Mouse (Mus musculus) adrenal gland (tissue): ENCODE results near the gene Rasd2.

Experiments used
- intact Hi-C: fragments of 180-260 bp; cut with DNase I; formaldehyde crosslinking; loops from one replicate; pipeline ENCODE4 v1.15.1; 2025
- long read RNA-seq, 2 experiments: library from polyadenylated mRNA; unstranded; transcript quantifications; one replicate each; pipeline ENCODE4 v2.0.0; 2020; ENCODE audit warnings: borderline replicate concordance in 1 of 2; ENCODE audit not compliant: insufficient replicate concordance in 1 of 2

Rasd2 gene
- long read RNA-seq, experiment 1: 0 reads
- long read RNA-seq, experiment 2: 0 reads

DNA sequence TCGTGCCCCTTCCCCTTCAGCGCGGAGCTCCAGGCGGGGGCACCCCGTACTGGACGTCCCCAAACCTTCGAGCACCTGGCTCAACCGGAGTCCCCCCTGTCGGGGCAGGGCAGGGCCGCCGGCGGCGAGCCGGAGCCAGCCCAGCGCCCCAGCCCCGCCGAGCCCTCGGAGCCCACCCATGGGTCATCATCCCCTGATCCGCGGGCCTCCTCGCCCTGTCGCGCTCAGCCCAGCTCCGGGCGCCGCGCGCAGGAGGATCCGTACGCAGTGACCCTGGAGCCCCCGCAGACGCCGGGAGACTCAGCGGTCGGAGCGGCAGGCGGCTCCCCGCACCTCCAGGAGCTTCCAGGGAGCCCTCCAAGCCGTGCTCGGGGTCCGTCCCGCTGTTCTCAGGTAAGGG lies at the start of gene Rasd2:
TSS of gene Rasd2 (plus strand) at position 259 of the 400 bp plus-strand sequence.
- intact Hi-C loops: no loop called here

- intact Hi-C loops: no loop called here
These were observed 44.4 kb upstream of the Rasd2 start for GRCm38 (mm10) chr8:75169363-75169762.

DNA sequence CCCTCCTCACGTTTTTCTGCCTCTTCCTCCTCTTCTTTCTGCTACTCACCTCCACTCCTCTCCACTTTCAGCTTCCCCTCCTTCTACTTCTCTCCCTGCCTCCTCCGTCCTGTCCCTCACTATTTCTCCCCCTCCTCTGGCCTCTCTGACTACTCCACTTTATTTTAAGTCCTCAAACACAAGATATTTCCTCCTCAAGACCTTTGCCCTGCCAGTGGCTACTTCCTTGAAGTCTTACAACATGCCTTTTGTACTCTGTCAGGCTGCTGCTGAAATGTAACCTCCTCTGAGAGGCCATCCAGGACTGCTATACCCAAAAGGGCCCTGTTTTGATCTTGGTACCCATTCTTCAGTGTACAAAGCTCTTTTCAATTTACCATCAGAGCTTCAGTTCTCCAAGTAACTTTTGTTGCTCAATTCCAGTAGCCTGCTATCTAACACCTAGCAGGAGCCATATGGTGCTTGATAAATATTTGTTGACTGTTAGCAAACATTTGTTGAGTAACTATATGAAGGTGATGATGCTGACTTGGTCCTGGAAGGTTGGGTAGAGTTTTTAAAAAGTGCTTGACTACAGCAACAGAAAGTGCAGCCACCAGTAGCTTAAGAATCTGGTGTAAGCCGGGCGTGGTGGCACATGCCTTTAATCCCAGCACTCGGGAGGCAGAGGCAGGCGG lies 41.6 kb upstream of the Rasd2 start:
- intact Hi-C loops: no loop called here

- intact Hi-C loops: no loop called here
These were observed 20.7 kb upstream of the Rasd2 start for GRCm38 (mm10) chr8:75193022-75193421.

DNA sequence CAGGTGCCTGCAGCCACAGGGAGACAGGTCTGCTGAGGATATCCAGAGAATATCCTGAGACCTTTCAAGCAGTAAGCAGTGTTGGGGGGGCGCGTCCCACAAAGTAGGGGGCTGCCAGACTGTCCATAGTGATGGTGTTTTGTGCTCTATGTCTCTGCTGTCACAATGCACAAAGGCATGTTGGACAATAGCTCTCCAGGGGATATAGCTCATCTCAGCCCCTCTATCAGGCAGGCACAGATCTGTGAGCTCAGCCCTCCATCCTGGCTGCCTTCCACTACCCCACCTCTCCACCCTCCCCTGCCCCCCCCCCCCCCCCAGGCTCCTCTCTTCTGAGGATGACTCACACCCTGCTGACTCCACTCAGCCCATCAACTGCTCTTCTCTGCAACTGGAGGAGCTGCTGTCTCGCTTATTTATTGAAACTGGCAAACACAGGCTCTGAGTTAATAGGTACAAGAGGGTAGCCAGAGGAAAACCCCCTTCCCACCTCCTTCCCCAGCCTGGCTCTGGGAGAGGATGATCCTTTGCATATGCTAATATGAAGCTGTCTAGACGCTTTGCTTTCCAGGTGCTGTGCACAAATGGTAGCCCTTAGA lies 19.2 kb upstream of the Rasd2 start:
- intact Hi-C loops: no loop called here

DNA sequence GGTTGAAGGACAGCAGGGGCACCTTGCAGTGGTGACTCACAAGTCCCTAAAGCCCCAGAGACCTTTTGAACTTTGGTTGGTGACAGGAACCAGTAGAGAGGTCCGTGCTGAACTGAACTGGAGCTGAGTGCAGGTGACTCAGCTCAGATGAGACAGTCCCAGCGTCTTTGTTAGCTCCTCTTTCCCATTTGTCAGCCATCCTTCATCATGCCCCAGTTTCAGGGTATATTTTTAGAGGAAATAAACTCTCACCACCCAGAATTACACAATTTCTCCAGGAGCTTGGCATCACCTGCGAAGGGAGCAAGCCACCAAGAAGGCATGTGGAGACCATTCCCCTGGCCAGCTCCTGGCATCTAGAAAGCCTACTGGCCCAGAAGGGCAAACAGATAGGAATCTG lies 16.6 kb upstream of the Rasd2 start:
- intact Hi-C loops: no loop called here

DNA sequence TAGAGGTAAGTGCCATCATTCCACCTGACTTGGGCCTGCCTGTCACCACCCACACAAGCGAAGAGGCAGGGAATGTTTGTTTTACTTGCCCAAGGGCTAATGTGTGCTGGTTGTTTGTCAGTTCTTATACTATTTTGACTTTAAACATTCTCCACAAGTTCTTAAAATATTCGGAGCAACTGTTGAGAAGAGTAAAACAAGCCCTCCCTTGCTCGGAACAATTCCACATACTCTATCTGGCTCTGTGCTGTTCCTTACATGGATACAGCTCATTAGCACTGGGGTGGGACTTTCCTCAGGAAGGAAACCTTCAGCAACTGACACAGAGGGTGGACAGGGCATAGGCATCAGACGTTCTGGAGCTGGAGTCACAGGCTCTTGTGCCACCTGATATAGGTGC lies 15.9 kb upstream of the Rasd2 start:
- intact Hi-C loops: no loop called here

DNA sequence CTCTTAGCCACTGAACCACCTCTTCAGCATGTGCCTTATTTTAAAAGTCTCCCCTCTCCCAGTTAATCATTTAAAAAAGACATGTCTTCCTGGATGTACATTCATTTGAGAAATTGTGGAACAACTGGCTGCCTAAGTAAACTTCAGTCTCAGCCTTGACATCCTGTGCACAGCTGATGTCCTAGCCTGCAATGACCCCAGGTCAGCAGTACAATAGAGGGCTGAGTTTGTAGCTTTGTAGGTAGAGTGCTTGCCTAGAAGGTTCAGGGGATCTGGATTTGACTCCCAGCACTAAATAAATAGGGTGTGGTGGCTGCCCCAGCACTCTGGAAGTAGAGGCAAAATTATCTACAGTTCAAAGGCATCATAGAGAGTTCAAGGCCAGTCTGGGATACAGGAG lies 15.4 kb upstream of the Rasd2 start:
- intact Hi-C loops: no loop called here

- intact Hi-C loops: no loop called here
These were observed 14.6 kb upstream of the Rasd2 start for GRCm38 (mm10) chr8:75198988-75199765.

GRCm38 (mm10) chr8:75199914-75200313 lies 13.8 kb upstream of the Rasd2 start:
- intact Hi-C loops: no loop called here

GRCm38 (mm10) chr8:75202041-75202656 lies 11.6 kb upstream of the Rasd2 start:
- intact Hi-C loops: no loop called here

GRCm38 (mm10) chr8:75202913-75203312 lies 10.8 kb upstream of the Rasd2 start:
- intact Hi-C loops: no loop called here

DNA sequence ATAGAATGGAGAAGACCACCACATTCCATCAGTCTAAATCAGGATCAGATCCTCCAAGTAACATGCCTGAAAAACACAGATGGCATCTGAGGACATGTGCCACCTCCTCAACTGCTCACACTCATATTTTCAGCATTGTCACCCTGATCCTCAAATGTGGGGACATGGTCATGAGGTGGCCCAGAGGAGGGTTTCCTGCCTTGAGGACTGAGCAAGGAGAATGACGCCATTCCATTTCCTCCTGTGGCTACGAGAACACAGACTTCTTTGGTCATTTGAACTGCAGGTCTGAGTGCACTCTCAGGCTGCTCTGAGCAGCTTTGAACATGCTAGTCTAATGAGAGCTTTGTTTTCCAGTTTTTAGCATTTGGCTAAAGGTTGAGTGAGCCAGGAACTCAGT lies 10.3 kb upstream of the Rasd2 start:
- intact Hi-C loops: no loop called here

- intact Hi-C loops: no loop called here
These were observed 9.4 kb upstream of the Rasd2 start for GRCm38 (mm10) chr8:75204190-75204868.

GRCm38 (mm10) chr8:75211461-75211860 lies 2.3 kb upstream of the Rasd2 start:
- intact Hi-C loops: no loop called here

GRCm38 (mm10) chr8:75212631-75213306 lies 975 bp upstream of the Rasd2 start:
- intact Hi-C loops: no loop called here

GRCm38 (mm10) chr8:75213307-75213651 lies 465 bp upstream of the Rasd2 start:
- intact Hi-C loops: no loop called here

DNA sequence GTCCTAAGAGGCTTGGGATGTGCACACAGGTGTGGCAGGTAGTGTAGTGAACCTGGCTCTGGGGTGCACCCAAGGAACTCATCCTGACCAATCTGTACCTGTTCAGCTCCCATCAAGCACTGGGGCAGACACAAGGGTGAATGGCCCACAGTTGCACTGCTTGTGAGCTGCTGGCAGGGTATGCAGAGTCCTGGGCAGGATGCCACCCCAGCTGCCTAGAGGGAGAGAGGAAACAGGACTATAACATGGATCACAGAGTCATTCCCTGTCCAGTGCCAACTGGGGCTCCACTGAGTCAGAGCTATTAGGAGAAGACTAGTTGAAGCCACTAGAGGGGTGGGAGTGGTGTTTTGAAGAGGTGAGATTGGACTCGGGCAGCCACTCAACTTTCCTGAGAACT lies 1.3 kb downstream of the Rasd2 start:
- intact Hi-C loops: no loop called here

GRCm38 (mm10) chr8:75215931-75216330 lies 2.2 kb downstream of the Rasd2 start:
- intact Hi-C loops: no loop called here

DNA sequence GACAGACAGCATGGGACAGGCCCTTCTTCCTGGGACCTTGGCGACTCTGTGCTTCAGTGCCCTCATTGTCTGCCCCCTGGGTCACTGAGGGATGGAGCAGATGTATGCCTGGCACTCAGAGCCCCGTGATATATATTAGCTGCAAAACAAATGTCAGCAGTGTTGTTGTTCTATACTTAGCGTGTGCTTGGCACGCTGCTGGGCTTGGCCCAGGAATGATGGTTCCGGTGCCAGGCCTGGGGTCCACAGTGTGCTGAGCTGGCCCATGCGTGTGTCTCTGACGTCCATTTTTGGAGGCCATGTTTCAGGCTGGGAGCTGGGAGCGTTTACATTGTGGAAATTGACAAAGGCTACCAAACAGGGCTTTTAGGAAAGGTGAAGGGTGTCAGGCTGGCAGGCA lies 3.1 kb downstream of the Rasd2 start:
- intact Hi-C loops: no loop called here

GRCm38 (mm10) chr8:75217969-75218368 lies 4.2 kb downstream of the Rasd2 start:
- intact Hi-C loops: loop anchor here (1.0 to 2.0 kb wide), 2 partner anchors 86 to 147 kb away; no protein-coding TSS in a partner anchor
